Mouse (Mus musculus) granulocyte monocyte progenitor cell, adult 5-6 weeks (primary cell): ENCODE data around the gene Hoxa4. TPM values are rescaled to one million over a fixed set of nuclear protein-coding genes. Genes with fewer than 3 reads are reported as not detected.

Experiments used
- ATAC-seq: replicated peaks from 2 replicates; pipeline ENCODE4 v1.8.0; 2016; ENCODE audit warnings: mild to moderate bottlenecking, moderate TSS enrichment, inconsistent platforms; ENCODE audit not compliant: poor library complexity, severe bottlenecking
- total RNA-seq, 2 experiments: library from RNA; stranded (forward) in 1 of 2; stranded (reverse) in 1 of 2; fragments of 200-712, 200-1000 nt in 1 of 2; fragments of >200 nt in 1 of 2; fragmentation: Nextera tagmentation in 1 of 2; gene quantifications; 2 replicates each; pipeline ENCODE4 v1.2.3; 2014 to 2017

Hoxa4 gene
- total RNA-seq, 2 experiments from 2014 or later: 0.15 to 0.41 TPM

- no peak for ATAC-seq
Observed at GRCm38 (mm10) chr6:52217895-52218642, 26.5 kb upstream of the Hoxa4 start.

- peak; percentile 59 for ATAC-seq
Observed at GRCm38 (mm10) chr6:52217459-52217768, 25.9 kb upstream of the Hoxa4 start.

- no peak for ATAC-seq
Observed at GRCm38 (mm10) chr6:52216691-52217458, 25.3 kb upstream of the Hoxa4 start.

- ATAC-seq: no peak
Observed at GRCm38 (mm10) chr6:52215771-52216535, 24.4 kb upstream of the Hoxa4 start.

DNA sequence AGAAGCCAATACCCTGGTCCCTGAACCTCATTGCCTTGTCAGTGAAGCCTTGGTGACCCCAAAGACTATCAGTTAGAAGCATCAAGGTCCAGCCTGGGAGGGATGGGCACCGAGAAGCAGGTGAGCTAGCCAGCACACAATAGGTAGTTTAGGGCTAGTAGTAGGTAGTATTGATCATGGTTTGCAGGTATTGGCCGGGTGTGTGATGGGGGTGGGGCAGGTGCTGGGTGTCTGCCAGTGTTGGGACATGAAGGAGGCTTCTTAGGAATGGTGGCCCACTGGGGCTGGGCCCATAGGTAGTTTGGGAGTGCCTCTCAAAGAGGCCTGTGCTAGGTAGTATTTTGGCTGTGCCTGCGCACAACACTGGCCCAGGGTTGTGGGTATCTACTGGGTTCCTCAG is 23.5 kb upstream of the Hoxa4 start:
- no peak for ATAC-seq

DNA sequence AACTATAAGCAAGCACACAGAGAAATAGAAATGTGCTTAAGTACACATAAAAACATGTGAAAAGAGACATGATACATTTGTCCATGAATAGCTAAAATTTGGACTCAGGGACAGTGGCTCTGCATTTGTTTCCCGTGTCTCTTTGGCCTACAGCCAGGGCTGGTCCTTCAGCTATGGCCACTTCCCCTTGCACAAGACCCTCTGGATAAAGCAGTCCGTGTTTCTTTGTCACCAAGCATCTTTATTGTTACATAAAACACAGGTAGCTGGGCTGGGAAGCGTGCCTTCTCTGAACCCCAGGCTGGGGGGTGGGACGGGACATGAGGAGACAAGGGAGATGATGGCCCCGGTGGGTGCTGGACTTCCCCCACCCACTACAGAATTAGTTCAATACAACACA is 22.7 kb upstream of the Hoxa4 start:
- ATAC-seq: no peak

GRCm38 (mm10) chr6:52213119-52213986 is 21.8 kb upstream of the Hoxa4 start, which contains the start of the genes Hoxa3 and Gm28308:
TSS of gene Hoxa3 (minus strand) at chr6:52213336.
TSS of gene Gm28308 (minus strand) at chr6:52213339.
- peak; percentile 8; the same call in 1 of the 2 replicates for ATAC-seq

- ATAC-seq: 0 out of 2 replicates have a peak, but pooled peaks have one; percentile 15
Observed at GRCm38 (mm10) chr6:52212556-52213118, 21.1 kb upstream of the Hoxa4 start.

DNA sequence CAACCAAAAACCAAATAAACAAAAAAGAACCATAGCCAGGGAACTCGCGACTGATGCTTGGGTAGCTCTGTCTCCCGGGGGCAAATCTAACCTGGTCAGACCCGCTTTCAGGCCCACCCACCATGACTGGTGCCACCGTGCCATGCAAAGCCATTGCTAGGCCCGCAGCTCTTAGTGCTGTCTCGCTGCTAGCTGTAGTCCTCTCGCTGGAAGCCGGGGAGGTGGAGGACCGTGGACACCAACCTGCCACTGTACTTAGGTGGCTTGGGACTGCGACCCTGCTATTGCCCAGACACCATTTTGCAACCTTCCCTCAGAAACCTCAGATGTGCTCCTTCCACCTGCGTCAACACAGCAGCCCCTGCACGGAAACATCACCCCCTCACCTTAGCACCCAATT is 20.4 kb upstream of the Hoxa4 start:
- no peak for ATAC-seq

GRCm38 (mm10) chr6:52211170-52211935 is 19.8 kb upstream of the Hoxa4 start:
- ATAC-seq: peak; percentile 75

DNA sequence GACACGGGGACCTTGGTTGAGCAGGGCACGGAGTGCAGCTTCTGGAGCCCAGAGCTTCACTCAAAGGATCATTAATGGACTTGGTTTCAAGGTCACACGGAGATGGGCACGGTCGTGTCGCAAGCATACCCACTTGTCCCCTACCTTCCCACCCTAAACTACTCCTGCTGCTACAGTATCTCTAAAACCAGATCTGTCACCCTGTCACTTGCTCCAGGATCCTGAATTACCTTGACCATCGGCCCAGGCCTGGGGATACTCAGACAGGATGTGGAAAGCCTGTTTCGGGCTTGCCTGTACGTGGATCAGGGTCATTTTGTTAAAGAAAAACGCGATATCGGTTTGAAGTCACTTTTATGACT is 18.1 kb upstream of the Hoxa4 start:
- ATAC-seq: no peak

- no peak for ATAC-seq
Observed at GRCm38 (mm10) chr6:52208868-52209684, 17.5 kb upstream of the Hoxa4 start.

DNA sequence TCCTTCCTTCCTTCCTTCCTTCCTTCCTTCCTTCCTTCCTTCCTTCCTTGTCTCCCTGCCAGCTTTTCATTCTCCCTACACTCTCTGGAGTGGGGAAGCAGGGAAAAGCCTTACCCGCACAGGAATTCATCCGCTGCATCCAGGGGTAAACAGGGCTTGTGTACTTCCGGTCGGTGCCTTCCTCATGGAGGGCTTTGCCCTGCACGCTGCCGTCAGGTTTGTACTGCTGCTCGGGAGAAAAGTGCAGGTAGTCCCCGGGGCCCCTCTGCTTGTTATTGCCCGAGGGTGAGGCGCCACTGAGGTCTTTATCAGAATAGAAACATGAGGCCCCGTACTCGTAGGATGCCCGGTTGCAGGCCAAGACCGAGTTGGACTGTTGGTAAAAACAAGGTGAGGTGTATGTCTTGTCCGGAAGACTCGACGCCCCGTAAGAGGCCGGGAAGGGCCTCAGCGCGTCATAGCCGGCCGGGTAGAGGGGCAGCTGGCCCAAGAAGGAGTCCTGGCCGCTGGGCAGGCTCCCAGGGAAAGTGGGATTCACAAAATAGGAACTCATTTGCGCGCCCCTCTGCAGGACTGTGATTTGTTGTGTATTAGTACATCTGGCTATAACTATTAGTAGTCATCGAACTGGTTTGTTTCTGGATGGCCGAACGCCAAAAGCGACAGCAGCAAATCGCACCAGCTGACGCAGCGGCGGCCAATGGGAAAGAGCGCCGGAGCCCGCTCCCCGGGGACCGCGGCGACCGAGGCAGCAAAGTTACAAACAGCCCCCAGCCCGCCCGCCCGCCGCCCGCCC is 16.7 kb upstream of the Hoxa4 start, which contains the start of gene Hoxa6:
Hoxa6 (minus strand) TSS at position 651 of the 796 bp plus-strand sequence.
- no peak for ATAC-seq

DNA sequence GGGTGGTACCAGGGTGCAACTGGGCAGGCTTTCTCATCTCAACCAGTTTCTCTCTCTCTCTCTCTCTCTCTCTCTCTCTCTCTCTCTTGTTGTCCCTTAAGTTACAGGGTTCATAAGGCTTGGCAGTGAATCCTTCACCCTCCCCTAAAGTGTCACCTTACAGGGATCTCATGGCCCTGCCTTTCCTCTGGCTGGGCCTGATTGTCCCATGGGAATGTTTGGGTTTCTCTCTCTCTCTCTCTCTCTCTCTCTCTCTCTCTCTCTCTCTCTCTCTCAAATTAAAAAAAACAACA is 16.1 kb upstream of the Hoxa4 start:
- no peak for ATAC-seq

DNA sequence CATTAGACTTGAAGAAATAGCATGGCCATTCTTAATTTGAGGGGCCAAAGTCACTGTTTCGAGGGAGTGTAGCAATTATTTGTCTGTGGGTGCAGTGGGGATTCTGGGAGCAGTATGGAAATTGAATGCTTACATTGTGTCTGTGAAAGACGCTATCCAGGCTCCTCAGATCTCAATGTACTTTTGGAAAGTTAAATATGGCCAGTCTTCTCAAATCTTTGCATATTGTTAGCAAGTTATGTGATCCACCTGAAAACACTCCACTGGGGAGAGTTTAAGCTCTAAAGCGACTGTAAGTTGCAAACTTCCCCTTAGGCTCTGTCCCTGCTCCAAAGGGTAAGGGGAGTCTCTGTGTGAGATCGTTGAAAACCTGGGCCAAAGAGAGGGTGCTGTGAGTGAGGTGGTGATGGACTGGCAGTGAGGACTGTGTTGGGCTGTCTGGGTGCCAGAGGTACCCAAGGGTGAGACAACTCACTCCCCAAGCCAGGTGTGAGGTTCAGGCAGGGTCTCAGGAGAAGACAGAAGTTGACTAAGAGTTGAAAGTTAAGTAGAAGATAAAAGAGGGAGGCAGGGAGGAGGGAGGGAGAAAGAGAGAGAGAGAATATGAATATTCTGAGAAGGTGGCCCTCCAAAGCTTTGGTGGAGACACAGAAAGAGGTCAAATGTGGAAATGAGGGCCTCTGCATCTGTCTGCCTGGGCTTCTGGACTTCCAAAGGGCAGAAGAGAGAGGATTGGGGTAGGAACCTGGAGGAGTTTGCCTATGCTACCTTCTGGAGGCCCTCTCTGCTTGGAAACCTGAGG is 15.5 kb upstream of the Hoxa4 start:
- ATAC-seq: no peak
